Mouse (Mus musculus): ENCODE results near the gene Hmx2.

GRCm38 (mm10) chr7:131503739-131504138 is 44.8 kb upstream of the Hmx2 start:
- no peak for TF ChIP-seq EP300 (IDR thresholded peaks at IDR 0.05; ENCODE audit: low read length)
- no peak for TF ChIP-seq CHD2 (IDR thresholded peaks at IDR 0.05; ENCODE audit: low read length)
